ENCODE assay signal across 8 mouse cellular contexts in genomic region chr12:40446450-40447381, GRCm38 (mm10). TPM values are rescaled to one million over a fixed set of nuclear protein-coding genes. Genes with fewer than 3 reads are reported as not detected.
DNase-seq lines count a peak whose midpoint lies in the region; ATAC-seq and TF ChIP-seq lines count a peak whose summit lies in the region.

No protein-coding gene starts in this region.

- TF ChIP-seq RAD21 in CH12.LX (IDR thresholded peaks at IDR 0.05; ENCODE audit: low read depth, low read length), result no peak

- TF ChIP-seq CTCF in CH12.LX (conservative IDR thresholded peaks at IDR 0.05 in 1 of 2, IDR thresholded peaks at IDR 0.05 in 1 of 2; ENCODE audit: low read depth in 2 of 2, low read length in 2 of 2), result no peak

- peaks cover 0 to 13% of the 10 kb centered on the region in 2 experiments; a peak in 2 of 4 replicates for H3K4me1 ChIP-seq in CH12.LX (ENCODE audit: control insufficient read depth in 1 of 2, insufficient read depth in 2 of 2)
- no peaks in the 10 kb centered on the region for H3K4me1 ChIP-seq in embryonic facial prominence, embryonic 11.5 days (ENCODE audit: control insufficient read depth, insufficient read depth, low read length)
- peaks cover 4% of the 10 kb centered on the region for H3K4me1 ChIP-seq in heart, embryonic 11.5 days (ENCODE audit: control insufficient read depth, insufficient read depth, low read length)
- H3K4me1 ChIP-seq in kidney, embryonic 15.5 days, result peaks cover 38% of the 10 kb centered on the region
- peaks cover 8% of the 10 kb centered on the region for H3K4me1 ChIP-seq in liver, embryonic 16.5 days (ENCODE audit: control insufficient read depth, low read depth, low read length)
- H3K4me1 ChIP-seq in neural tube, embryonic 13.5 days (replicated peaks), result peaks cover 36% of the 10 kb centered on the region

- peak overlapping the region; percentile 89 for H3K4me2 ChIP-seq in CH12.LX (ENCODE audit: insufficient read depth, low read depth, poor library complexity, severe bottlenecking)
- H3K4me2 ChIP-seq in embryonic facial prominence, embryonic 11.5 days (ENCODE audit: low read depth, low read length), result peak overlapping the region; percentile 87
- H3K4me2 ChIP-seq in heart, embryonic 11.5 days, result peak overlapping the region; percentile 74
- H3K4me2 ChIP-seq in kidney, embryonic 15.5 days, result peak overlapping the region; percentile 89
- H3K4me2 ChIP-seq in liver, embryonic 16.5 days (ENCODE audit: low read depth, low read length), result peak overlapping the region; percentile 93
- H3K4me2 ChIP-seq in neural tube, embryonic 13.5 days, result peak overlapping the region; percentile 75

- no peak for TF ChIP-seq POLR2A in CH12.LX (IDR thresholded peaks at IDR 0.05; ENCODE audit: low read depth, low read length)

- peak overlapping the region; percentile 39 to 87 (median 80) for H3K4me3 ChIP-seq in CH12.LX (replicated peaks in 1 of 3; ENCODE audit: low read depth in 2 of 3, low read length in 2 of 3, poor library complexity in 1 of 3)
- H3K4me3 ChIP-seq in embryonic facial prominence, embryonic 11.5 days (ENCODE audit: low read depth, low read length), result peak overlapping the region; percentile 58
- H3K4me3 ChIP-seq in heart, embryonic 11.5 days (ENCODE audit: low read depth, low read length), result peak overlapping the region; percentile 91
- H3K4me3 ChIP-seq in kidney, embryonic 15.5 days (replicated peaks), result peak overlapping the region; percentile 90
- peak overlapping the region; percentile 79 for H3K4me3 ChIP-seq in liver, embryonic 16.5 days (ENCODE audit: low read depth, low read length)
- H3K4me3 ChIP-seq in neural tube, embryonic 13.5 days, result peak overlapping the region; percentile 70

- no peak overlapping the region for H3K27ac ChIP-seq in CH12.LX (ENCODE audit: insufficient read depth, low read depth)
- H3K27ac ChIP-seq in embryonic facial prominence, embryonic 11.5 days (replicated peaks; ENCODE audit: low read depth, low read length), result peak overlapping the region; percentile 78; the same call in 1 of the 2 replicates
- H3K27ac ChIP-seq in heart, embryonic 11.5 days (ENCODE audit: low read depth, low read length), result peak overlapping the region; percentile 71
- peak overlapping the region; percentile 87 for H3K27ac ChIP-seq in kidney, embryonic 15.5 days
- H3K27ac ChIP-seq in liver, embryonic 16.5 days (ENCODE audit: low read length), result no peak overlapping the region
- H3K27ac ChIP-seq in neural tube, embryonic 13.5 days (replicated peaks), result peak overlapping the region; percentile 95

- no peak for TF ChIP-seq EP300 in CH12.LX (IDR thresholded peaks at IDR 0.05; ENCODE audit: low read length)

- WGBS in embryonic facial prominence, embryonic 11.5 days, result under 1% methylated on average over 44 of the region's 44 CpGs
- under 1% methylated on average over 44 of the region's 44 CpGs for WGBS in heart, embryonic 11.5 days (ENCODE audit: insufficient replicate concordance)
- WGBS in kidney, embryonic 15.5 days, result under 1% methylated on average over 44 of the region's 44 CpGs
- under 1% methylated on average over 44 of the region's 44 CpGs for WGBS in liver, embryonic 16.5 days (ENCODE audit: insufficient replicate concordance)
- WGBS in neural tube, embryonic 13.5 days, result under 1% methylated on average over 44 of the region's 44 CpGs

- peak overlapping the region; percentile 32; the same call in 1 of the 2 replicates for H3K9ac ChIP-seq in CH12.LX (ENCODE audit: insufficient read depth, low read depth)
- H3K9ac ChIP-seq in embryonic facial prominence, embryonic 11.5 days (replicated peaks; ENCODE audit: low read length), result peak overlapping the region; percentile 69
- H3K9ac ChIP-seq in heart, embryonic 11.5 days (ENCODE audit: low read depth, low read length), result peak overlapping the region; percentile 84
- peak overlapping the region; percentile 77 for H3K9ac ChIP-seq in kidney, embryonic 15.5 days
- peak overlapping the region; percentile 61 for H3K9ac ChIP-seq in liver, embryonic 16.5 days (ENCODE audit: low read depth, low read length)
- peak overlapping the region; percentile 90 for H3K9ac ChIP-seq in neural tube, embryonic 13.5 days

- peaks cover 6% of the 10 kb centered on the region for H3K79me2 ChIP-seq in CH12.LX (replicated peaks; ENCODE audit: control insufficient read depth, extremely low read depth, insufficient read depth, poor library complexity, severe bottlenecking)

- dilution Hi-C loops in CH12.LX (cut with MboI; ENCODE audit: extremely low pct_ligation_motif_present, extremely low pct_unique_long_range_greater_than_20kb, low sequenced_read_pairs), result no loop called here

- peak; percentile 15 for DNase-seq in CH12.LX (ENCODE audit: extremely low read depth)
- peak; percentile 69 for DNase-seq in adrenal gland, postnatal 10 days
- peak; percentile 66 for DNase-seq in embryonic facial prominence, embryonic 11.5 days (ENCODE audit: low spot score)
- DNase-seq in urinary bladder, postnatal 36 days (ENCODE audit: low spot score in 2 of 2), result peak; percentile 24 to 30

- no peaks in the 10 kb centered on the region for H3K9me3 ChIP-seq in CH12.LX (replicated peaks; ENCODE audit: low read length)
- no peaks in the 10 kb centered on the region for H3K9me3 ChIP-seq in embryonic facial prominence, embryonic 11.5 days (replicated peaks; ENCODE audit: control insufficient read depth, low read length)
- no peaks in the 10 kb centered on the region for H3K9me3 ChIP-seq in heart, embryonic 11.5 days (replicated peaks; ENCODE audit: control insufficient read depth, low read length)
- H3K9me3 ChIP-seq in kidney, embryonic 15.5 days (replicated peaks), result no peaks in the 10 kb centered on the region
- H3K9me3 ChIP-seq in liver, embryonic 16.5 days (replicated peaks; ENCODE audit: control insufficient read depth, low read length), result no peaks in the 10 kb centered on the region
- H3K9me3 ChIP-seq in neural tube, embryonic 13.5 days, result no peaks in the 10 kb centered on the region

- peak; percentile 32 for ATAC-seq in embryonic facial prominence, embryonic 11.5 days (replicated peaks; ENCODE audit: insufficient number of reproducible peaks, low FRiP score, low TSS enrichment, low read depth)
- peak; percentile 17; the same call in 1 of the 2 replicates for ATAC-seq in heart, embryonic 11.5 days (replicated peaks; ENCODE audit: insufficient number of reproducible peaks, low FRiP score, low TSS enrichment)
- peak; percentile 50 for ATAC-seq in kidney, embryonic 15.5 days (replicated peaks; ENCODE audit: low FRiP score)
- ATAC-seq in liver, embryonic 16.5 days (ENCODE audit: low read depth), result no peak
- peak; percentile 21 for ATAC-seq in neural tube, embryonic 13.5 days (ENCODE audit: low read depth)

- H3K36me3 ChIP-seq in CH12.LX (replicated peaks in 1 of 2; ENCODE audit: control insufficient read depth in 1 of 2, insufficient read depth in 1 of 2, low read length in 1 of 2), result peaks cover 0 to 5% of the 10 kb centered on the region in 2 experiments
- H3K36me3 ChIP-seq in embryonic facial prominence, embryonic 11.5 days (replicated peaks; ENCODE audit: control insufficient read depth, insufficient read depth, low read depth, low read length), result no peaks in the 10 kb centered on the region
- no peaks in the 10 kb centered on the region for H3K36me3 ChIP-seq in heart, embryonic 11.5 days (ENCODE audit: control insufficient read depth, insufficient read depth, low read length)
- H3K36me3 ChIP-seq in kidney, embryonic 15.5 days, result no peaks in the 10 kb centered on the region
- no peaks in the 10 kb centered on the region for H3K36me3 ChIP-seq in liver, embryonic 16.5 days (ENCODE audit: control insufficient read depth, insufficient read depth)
- H3K36me3 ChIP-seq in neural tube, embryonic 13.5 days, result no peaks in the 10 kb centered on the region

- H3K27me3 ChIP-seq in CH12.LX (replicated peaks), result peaks cover 15% of the 10 kb centered on the region
- H3K27me3 ChIP-seq in embryonic facial prominence, embryonic 11.5 days (ENCODE audit: control insufficient read depth, insufficient read depth, low read length), result no peaks in the 10 kb centered on the region
- H3K27me3 ChIP-seq in heart, embryonic 11.5 days (ENCODE audit: control insufficient read depth, insufficient read depth, low read length), result no peaks in the 10 kb centered on the region
- H3K27me3 ChIP-seq in kidney, embryonic 15.5 days, result no peaks in the 10 kb centered on the region
- peaks cover 33% of the 10 kb centered on the region for H3K27me3 ChIP-seq in liver, embryonic 16.5 days (ENCODE audit: control insufficient read depth, insufficient read depth, low read depth, low read length)
- no peaks in the 10 kb centered on the region for H3K27me3 ChIP-seq in neural tube, embryonic 13.5 days

- in situ Hi-C loops in CH12.LX (cut with MboI; ENCODE audit: low pct_ligation_motif_present, low pct_unique_long_range_greater_than_20kb, low sequenced_read_pairs), result no loop called here

TF ChIP-seq in CH12.LX, 34 proteins besides CTCF, POLR2A, EP300 and RAD21 (continues in another document):
- TF ChIP-seq MXI1 (IDR thresholded peaks at IDR 0.05; ENCODE audit: low read depth, low read length), result no peak
- TF ChIP-seq SMC3 (IDR thresholded peaks at IDR 0.05; ENCODE audit: low read depth, low read length), result no peak
- no peak for TF ChIP-seq BHLHE40 (IDR thresholded peaks at IDR 0.05; ENCODE audit: low read depth, low read length)
- no peak for TF ChIP-seq USF1 (IDR thresholded peaks at IDR 0.05; ENCODE audit: low read depth, low read length)

RNA-seq across cellular contexts. Expression of gene Dock4, which starts 1.0 kb away (rescaled TPM):
- total RNA-seq in CH12.LX (2012; rRNA removed) (0.38 TPM in 2 replicates), CH12.LX (2014; rRNA removed) (0.19 and 0.26 TPM in 2 replicates)
- 0.49 and 0.67 TPM in 2 replicates for polyA plus RNA-seq in CH12.LX (2012; ENCODE audit: insufficient read length, low read depth)
- 10 to 100 TPM; 16.2 to 28.5 TPM for total RNA-seq in adrenal gland, postnatal 10 days (2021)
- polyA plus RNA-seq in embryonic facial prominence, embryonic 11.5 days (2014; fragmentation: Nextera tagmentation; extraction: Ambion mirVana), result 10.7 and 11.0 TPM in 2 replicates
- 6.1 and 8.1 TPM in 2 replicates for polyA plus RNA-seq in heart, embryonic 11.5 days (2014; fragmentation: Nextera tagmentation; extraction: Ambion mirVana)
- polyA plus RNA-seq in kidney, embryonic 15.5 days (2015; fragmentation: Nextera tagmentation; extraction: Ambion mirVana), result 15.3 and 17.0 TPM in 2 replicates
- polyA plus RNA-seq in liver, embryonic 16.5 days (2015; fragmentation: Nextera tagmentation; extraction: Ambion mirVana), result 1.2 TPM in 2 replicates
- 31.4 and 31.8 TPM in 2 replicates for polyA plus RNA-seq in neural tube, embryonic 13.5 days (2015; fragmentation: Nextera tagmentation; extraction: Ambion mirVana)

RNA-seq across cellular contexts. Expression of gene Zfp277, which starts 1.0 kb away (rescaled TPM):
- total RNA-seq in CH12.LX (2012; rRNA removed) (12.4 and 13.7 TPM in 2 replicates), CH12.LX (2014; rRNA removed) (31.2 and 32.5 TPM in 2 replicates)
- 16.7 and 18.9 TPM in 2 replicates for polyA plus RNA-seq in CH12.LX (2012; ENCODE audit: insufficient read length, low read depth)
- 10 to 100 TPM; 17.1 to 21.5 TPM for total RNA-seq in adrenal gland, postnatal 10 days (2021)
- 46.9 and 47.6 TPM in 2 replicates for polyA plus RNA-seq in embryonic facial prominence, embryonic 11.5 days (2014; fragmentation: Nextera tagmentation; extraction: Ambion mirVana)
- 32.4 and 35.8 TPM in 2 replicates for polyA plus RNA-seq in heart, embryonic 11.5 days (2014; fragmentation: Nextera tagmentation; extraction: Ambion mirVana)
- polyA plus RNA-seq in kidney, embryonic 15.5 days (2015; fragmentation: Nextera tagmentation; extraction: Ambion mirVana), result 38.6 and 40.7 TPM in 2 replicates
- polyA plus RNA-seq in liver, embryonic 16.5 days (2015; fragmentation: Nextera tagmentation; extraction: Ambion mirVana), result 6.1 and 6.5 TPM in 2 replicates
- polyA plus RNA-seq in neural tube, embryonic 13.5 days (2015; fragmentation: Nextera tagmentation; extraction: Ambion mirVana), result 29.1 and 31.0 TPM in 2 replicates

Comparison
In these comparisons a context has a peak if more than half of its experiments do, and no peak if none do; other contexts are left out.
1. DNase-seq: peak in every context shown above with its lines; median percentile 69 in adrenal gland, postnatal 10 days; 66 in embryonic facial prominence, embryonic 11.5 days; 27 in urinary bladder, postnatal 36 days; 15 in CH12.LX.
2. H3K27ac ChIP-seq: peak in embryonic facial prominence, embryonic 11.5 days (single experiment), heart, embryonic 11.5 days (single experiment), kidney, embryonic 15.5 days (single experiment) and neural tube, embryonic 13.5 days (single experiment); none in CH12.LX (single experiment) and liver, embryonic 16.5 days (single experiment).
3. H3K9ac ChIP-seq: peak in every context shown above with its lines; median percentile 90 in neural tube, embryonic 13.5 days; 84 in heart, embryonic 11.5 days; 77 in kidney, embryonic 15.5 days; 69 in embryonic facial prominence, embryonic 11.5 days; 61 in liver, embryonic 16.5 days; 32 in CH12.LX.
4. Peak in every context shown above with its lines, with median percentiles within 50 percentile points of each other: H3K4me2 ChIP-seq and H3K4me3 ChIP-seq.